Mouse (Mus musculus) lung, postnatal 36 days (tissue): ENCODE measurements around the gene Efcab6.

Experiments used
- DNase-seq: peaks from one replicate; pipeline ENCODE4 v3.0.0; 2022; ENCODE audit warnings: mixed read lengths

The Efcab6 gene

DNA sequence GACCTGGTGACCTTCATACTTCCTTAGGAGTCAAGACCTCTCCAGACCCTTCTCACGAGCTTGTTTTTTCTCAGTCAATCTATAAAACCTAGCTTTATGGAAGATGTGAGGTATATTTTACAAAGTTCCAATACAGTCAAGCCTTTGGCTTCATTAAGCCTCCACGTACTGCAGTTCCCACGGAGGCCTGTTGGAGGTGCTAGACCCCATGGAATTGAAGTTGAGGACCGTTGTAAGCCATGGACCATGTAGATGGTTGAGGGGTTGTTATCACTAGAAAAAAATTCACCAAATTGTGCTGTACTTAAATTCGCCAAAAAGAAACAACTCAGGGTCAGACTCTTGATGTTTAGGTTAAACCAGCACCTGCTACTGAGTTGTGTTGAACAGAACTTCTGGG lies 9.1 kb downstream of the Efcab6 start:
- no peak for DNase-seq

DNA sequence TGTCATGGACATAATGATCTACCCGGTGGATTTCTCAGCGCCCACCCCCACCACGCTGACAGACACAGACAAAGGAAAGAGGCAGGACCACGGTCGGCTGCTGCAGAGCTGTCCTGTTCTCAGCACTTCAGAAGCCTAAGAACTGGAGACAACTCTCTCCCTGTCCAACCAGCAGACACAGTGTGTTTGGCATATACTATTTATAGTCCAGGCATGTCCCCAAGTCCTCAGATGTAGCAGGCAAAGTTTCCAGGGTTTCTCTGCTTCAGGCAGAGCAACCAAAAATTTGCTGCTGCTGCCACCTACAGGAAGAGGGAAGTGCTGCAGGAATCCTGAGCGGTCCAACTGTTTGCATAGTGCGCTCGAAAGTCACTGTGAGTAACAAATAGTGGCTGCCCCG lies 11.3 kb downstream of the Efcab6 start:
- DNase-seq: peak; percentile 71

GRCm38 (mm10) chr15:84053240-84053639 lies 11.9 kb downstream of the Efcab6 start:
- no peak for DNase-seq

DNA sequence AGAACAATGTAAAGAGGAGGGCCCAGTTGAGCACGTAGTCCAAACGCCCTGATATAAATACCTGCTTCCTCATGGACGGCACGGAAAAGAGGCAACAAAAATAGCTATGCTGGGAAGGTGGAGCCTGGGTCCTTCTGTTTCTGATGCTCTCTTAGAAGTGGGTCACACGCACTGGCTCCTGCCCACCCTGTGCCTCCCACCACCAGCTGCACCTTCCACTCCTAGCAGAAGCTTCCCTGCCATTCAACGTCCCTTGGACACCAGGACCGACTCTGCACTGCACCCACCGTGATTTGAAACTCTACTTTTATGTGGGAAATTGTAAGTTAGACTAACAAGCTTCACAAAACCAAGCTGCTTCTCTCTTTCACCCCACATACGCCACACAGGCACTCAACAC lies 12.8 kb downstream of the Efcab6 start:
- DNase-seq: no peak

DNA sequence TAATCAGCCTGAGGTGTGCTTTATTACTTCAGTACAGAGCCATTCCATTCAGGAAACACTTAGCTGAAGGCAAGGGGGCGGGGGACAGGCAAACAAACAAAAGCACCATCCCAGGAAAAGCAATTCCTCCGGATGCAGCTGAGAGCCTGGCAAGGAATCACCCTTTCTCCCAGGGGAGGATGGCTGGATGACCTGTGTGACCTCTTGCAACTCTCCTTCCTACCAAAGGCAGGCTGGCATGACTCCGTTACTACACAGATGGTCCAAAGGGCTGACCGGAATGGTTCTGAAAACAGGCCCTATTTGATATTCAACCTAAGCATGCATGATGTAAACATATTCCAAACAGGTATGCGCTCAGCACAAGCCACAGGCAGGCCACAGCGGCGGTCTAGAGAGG lies 15.6 kb downstream of the Efcab6 start:
- DNase-seq: no peak

DNA sequence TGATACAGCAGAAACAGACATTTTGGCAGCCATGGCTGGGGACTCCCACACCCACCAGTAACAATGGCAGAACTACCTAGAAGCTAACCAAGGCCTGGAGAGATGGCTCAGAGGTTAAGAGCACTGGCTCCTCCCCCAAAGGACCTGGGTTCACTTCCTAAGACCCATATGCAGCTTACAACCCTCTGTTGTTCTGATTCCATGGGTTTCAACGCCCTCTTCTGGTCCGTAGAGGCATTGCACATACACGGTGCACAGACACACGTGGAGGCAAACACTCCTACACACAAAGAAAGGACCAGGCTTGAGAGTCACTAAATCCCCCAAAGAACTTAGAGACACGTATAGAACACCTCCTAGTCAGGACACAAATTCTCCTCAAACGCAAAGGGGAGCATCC lies 19.6 kb downstream of the Efcab6 start:
- no peak for DNase-seq

- no peak for DNase-seq
Observed at GRCm38 (mm10) chr15:84037067-84037466, 28.1 kb downstream of the Efcab6 start.

- DNase-seq: no peak
Observed at GRCm38 (mm10) chr15:84025651-84026050, 39.5 kb downstream of the Efcab6 start.

DNA sequence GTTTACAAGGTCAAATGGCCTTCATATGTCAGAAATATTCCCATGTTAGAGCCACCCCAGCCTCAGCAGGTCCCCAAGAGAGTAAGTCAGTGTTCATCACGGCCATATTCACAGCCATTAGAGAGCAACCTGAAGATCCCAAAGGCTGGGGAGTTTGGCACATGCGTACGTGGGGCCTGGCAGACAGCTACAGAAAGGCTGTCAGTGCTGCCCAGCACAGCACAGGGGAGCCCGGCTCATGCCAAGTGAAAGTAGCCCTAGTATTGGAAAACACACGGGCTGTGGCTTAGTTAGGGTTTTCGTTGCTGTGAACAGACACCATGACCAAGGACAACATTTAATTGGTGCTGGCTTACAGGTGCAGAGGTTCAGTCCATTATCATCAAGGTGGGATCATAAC lies 40.3 kb downstream of the Efcab6 start:
- no peak for DNase-seq

DNA sequence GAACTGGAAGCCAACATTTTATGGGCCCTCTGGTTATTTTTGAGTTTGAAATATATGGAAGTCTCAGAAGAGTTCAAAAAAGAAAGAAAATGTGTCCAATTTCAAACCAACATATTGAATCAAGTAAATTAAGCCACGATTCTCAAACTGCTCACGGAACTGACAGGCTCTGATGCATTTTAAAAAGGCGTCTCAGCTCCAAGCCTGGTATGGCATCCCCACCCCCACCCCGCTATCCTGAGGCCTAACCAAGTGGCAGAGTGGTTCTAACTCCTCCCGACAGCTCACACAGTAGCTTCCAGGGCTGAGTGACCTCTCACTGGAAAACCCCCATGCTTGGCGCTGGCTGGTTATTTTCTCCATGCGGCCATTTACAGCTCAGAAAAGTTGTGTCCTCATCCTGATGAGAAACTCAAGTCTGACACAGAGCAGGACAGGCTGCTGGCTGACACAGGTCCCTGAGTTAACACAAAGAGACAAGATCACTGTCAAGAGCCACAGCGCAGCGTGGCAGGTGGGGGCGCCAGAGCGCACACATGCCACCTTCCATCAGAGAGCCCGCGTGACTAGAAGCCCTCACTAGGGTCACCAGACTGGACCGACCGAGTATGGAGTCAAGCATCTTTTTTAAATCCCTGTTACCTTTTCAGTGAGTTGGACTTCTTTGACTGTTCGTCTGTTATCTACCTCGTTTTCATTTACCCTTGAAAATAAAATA lies 55.7 kb downstream of the Efcab6 start:
- DNase-seq: no peak

DNA sequence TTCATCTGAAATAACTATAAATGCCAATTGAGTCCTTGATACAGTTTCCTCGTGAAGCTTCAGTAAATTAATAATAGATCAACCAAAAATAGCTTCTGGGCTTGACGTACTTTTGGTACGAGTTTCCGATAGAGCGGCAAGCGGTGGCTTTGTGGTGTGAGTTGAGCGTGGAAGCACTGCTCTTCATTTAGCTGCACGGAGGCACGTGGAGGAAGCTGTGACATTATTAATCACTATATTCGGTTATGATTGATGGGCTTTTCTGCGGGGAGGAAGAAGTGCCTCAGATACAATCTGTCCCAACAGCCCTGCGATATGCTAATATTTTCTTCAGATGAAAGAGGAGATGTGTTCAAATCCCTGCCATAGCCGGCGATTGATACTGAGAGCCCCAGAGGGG lies 60.9 kb downstream of the Efcab6 start:
- no peak for DNase-seq

DNA sequence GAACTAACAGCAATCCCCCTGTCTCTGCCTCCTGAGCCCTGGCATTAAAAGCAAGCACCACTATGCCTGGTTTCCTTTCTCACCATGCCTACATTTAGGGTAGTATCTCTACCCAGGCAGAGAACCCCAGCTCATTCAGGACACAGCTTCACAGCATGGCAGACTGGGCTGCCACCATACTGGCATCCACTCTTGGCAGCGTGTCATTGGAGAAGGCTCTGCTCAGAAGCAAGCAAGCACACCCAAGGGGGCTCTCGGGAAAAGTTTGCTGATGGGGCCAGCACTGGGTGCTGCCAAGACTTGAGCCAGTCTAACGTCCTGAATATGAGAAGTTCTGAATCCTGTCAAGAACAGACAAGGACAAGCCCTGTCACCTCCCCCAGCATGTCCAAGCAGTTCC lies 66.1 kb downstream of the Efcab6 start:
- DNase-seq: no peak

DNA sequence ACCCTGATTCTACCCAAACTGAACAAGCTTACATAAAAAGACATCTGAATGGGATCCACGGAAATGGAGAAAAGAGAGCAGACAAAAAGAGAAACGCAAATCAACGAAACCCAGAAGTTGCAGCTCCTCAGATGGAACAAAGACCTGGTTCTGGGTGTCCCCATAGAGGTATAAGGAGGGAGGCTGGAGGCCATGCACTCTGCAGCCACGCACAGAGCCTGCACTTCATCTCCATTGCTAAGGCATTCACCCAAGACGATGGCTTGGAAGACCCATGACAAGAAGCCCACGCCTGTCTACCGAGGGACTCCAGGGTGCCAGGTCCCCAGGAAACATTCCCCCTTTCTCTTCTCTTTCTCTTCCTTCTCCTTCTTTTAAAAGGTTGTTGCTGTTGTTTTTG lies 66.6 kb downstream of the Efcab6 start:
- no peak for DNase-seq

DNA sequence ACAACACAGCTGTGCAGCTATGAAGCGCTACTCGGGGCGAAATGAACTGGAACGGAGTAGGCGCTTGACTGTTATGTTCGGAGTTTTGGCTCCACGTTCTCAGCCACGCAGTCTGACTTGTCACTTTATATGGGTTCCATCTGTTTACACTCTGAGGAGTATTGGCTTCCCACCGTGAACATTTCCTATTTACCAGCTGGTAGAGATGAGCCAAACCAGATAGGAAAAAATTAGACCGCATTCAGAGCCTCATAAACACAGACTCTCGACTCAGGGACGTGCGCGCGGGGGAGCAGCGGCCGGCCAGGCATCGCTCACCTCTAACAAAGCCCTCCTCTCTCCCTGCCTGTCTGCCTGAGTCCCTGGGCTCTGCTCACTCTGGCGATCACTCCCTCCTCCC lies 67.1 kb downstream of the Efcab6 start:
- DNase-seq: peak; percentile 55

GRCm38 (mm10) chr15:83997550-83997949 lies 67.6 kb downstream of the Efcab6 start:
- DNase-seq: peak; percentile 48

DNA sequence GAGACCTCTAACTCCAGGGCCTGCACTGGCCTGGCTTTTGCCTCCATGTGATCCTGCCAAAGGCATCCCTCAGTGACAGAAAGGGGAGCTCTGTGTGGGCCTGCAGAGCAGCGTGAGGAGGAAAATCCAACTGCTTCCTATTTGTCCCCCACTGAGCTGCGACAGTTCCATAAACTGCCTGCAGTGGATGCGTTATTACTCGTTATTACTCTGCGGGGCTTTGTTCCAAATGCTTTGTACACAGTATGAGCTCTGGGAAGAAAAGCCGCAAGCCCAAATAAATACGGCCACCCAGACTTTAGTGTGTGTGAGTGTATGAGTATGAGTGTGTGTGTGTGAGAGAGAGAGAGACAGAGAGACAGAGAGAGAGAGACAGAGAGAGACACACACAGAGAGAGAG lies 68.3 kb downstream of the Efcab6 start:
- DNase-seq: no peak

DNA sequence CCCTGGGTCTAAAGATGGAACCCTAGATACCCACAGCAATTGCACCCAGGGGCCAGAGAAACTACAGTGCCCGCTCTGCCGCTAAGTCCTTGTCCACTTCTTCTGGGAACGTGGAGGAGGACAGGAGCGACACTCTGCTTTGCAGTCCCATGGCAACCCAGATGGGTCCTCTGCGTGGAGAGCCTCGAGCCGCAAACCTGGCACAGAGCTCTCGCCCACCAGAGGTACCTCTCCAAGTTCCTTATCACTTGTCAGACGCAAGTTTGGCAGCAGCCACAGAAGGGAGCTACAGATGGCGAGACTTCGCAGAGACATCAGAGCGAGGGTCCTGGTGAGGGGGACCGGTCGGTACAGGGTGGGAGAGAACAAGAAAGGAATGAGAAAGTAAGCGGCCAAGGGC lies 73.0 kb downstream of the Efcab6 start:
- no peak for DNase-seq

DNA sequence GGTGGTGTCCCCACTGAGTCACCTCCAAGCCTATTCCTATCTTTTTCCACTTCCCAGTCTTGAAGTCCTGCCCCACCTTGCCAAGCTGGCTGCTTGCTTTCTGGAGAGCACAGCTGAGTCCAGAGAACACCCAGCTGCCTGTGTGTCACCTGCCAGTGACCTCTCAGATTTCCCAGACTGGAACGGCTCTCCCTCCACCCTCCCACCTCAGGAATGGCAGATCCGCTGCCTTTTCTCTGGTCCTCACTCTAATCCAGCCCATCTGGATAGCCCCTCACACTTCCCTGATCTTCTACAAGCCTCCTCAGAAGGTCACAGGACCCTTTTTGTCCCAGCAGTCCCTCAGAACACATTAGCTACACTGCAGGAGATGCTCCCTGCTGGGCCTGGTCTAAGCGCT lies 73.7 kb downstream of the Efcab6 start:
- peak; percentile 34 for DNase-seq

GRCm38 (mm10) chr15:83989241-83989640 lies 75.9 kb downstream of the Efcab6 start:
- no peak for DNase-seq

- no peak for DNase-seq
Observed at GRCm38 (mm10) chr15:83988087-83988486, 77.1 kb downstream of the Efcab6 start.

GRCm38 (mm10) chr15:83982186-83982936 lies 82.8 kb downstream of the Efcab6 start:
- no peak for DNase-seq

DNA sequence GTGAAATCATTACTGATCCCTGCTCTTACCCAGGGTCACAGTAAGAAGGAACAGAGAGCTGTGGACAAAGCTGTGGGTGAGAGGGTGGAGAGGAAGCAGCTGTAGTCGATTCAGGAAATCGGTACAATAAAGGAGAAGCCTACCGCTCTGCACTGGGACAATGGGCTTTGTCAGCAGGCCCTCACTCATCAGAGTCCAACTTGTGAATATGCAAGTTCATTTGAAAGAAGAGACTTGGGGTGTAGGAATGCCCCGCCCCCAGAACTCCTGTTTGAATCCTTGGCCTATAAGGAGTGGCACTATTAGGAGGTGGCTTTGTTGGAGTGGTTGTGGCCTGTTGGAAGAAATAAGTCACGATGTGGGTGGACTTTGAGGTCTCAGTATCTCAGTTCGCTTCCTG lies 86.3 kb downstream of the Efcab6 start:
- no peak for DNase-seq

GRCm38 (mm10) chr15:83977108-83977507 lies 88.1 kb downstream of the Efcab6 start:
- DNase-seq: peak; percentile 27

- DNase-seq: no peak
Observed at GRCm38 (mm10) chr15:83972206-83972605, 93.0 kb downstream of the Efcab6 start.

- no peak for DNase-seq
Observed at GRCm38 (mm10) chr15:83967802-83968201, 97.4 kb downstream of the Efcab6 start.
